Mouse (Mus musculus) G1E (cell line): ENCODE results near the gene Ramp3. TPM values are rescaled to one million over a fixed set of nuclear protein-coding genes. Genes with fewer than 3 reads are reported as not detected.

Experiments
- ATAC-seq: 2 replicates; pipeline ENCODE4 v1.8.0; 2016; ENCODE audit warnings: mild to moderate bottlenecking; ENCODE audit not compliant: insufficient number of reproducible peaks, poor library complexity, low FRiP score, severe bottlenecking; ENCODE audit errors: extremely low read depth
- DNase-seq: peaks from one replicate; pipeline ENCODE4 v3.0.0; 2012; ENCODE audit warnings: low spot score
- H3K27me3 ChIP-seq: 2 replicates; pipeline ENCODE4 v1.6.1; 2012; ENCODE audit warnings: mild to moderate bottlenecking, low read length, inconsistent platforms; ENCODE audit not compliant: insufficient read depth
- H3K36me3 ChIP-seq: replicated peaks from 2 replicates; pipeline ENCODE3; 2012; ENCODE audit warnings: mild to moderate bottlenecking, inconsistent platforms
- H3K4me1 ChIP-seq: 2 replicates; pipeline ENCODE4 v1.6.1; 2012; ENCODE audit warnings: low read depth, low read length, inconsistent platforms, mixed read lengths; ENCODE audit not compliant: insufficient read depth
- H3K4me3 ChIP-seq: 2 replicates; pipeline ENCODE4 v1.5.1; 2012; ENCODE audit warnings: low read depth, mild to moderate bottlenecking, inconsistent platforms, low read length, moderate library complexity, mixed read lengths
- H3K9me3 ChIP-seq: replicated peaks from 2 replicates; pipeline ENCODE4 v1.6.1; 2012; ENCODE audit warnings: inconsistent platforms
- CTCF ChIP-seq: IDR thresholded peaks from 2 replicates; pipeline ENCODE4 v1.5.1; 2012; ENCODE audit warnings: low read depth, low read length, inconsistent platforms, mixed read lengths
- GATA1 ChIP-seq: IDR thresholded peaks from 2 replicates; pipeline ENCODE4 v1.6.1; 2012; ENCODE audit warnings: borderline replicate concordance, low read length, inconsistent platforms, mixed read lengths
- GATA2 ChIP-seq: IDR thresholded peaks from 2 replicates; pipeline ENCODE4 v1.6.1; 2012; ENCODE audit warnings: low read depth, low read length, inconsistent platforms, borderline replicate concordance
- POLR2AphosphoS5 ChIP-seq: IDR thresholded peaks from 2 replicates; pipeline ENCODE4 v1.6.1; 2012; ENCODE audit warnings: low read depth, low read length, inconsistent platforms; ENCODE audit not compliant: insufficient replicate concordance
- TAL1 ChIP-seq: conservative IDR thresholded peaks from 2 replicates; pipeline ENCODE4 v1.6.1; 2012; ENCODE audit warnings: low read depth, low read length, inconsistent platforms, mixed read lengths
- polyA plus RNA-seq: library from polyadenylated mRNA; stranded (reverse); fragments of >175 nt; gene quantifications from 2 replicates; pipeline ENCODE4 v1.2.3, GENCODE M21; 2012
- total RNA-seq, 2 experiments: library from RNA; stranded (forward) in 1 of 2; stranded (reverse) in 1 of 2; fragments of 200-1000 nt in 1 of 2; fragments of >200 nt in 1 of 2; fragmentation: Nextera tagmentation in 1 of 2; gene quantifications; 2 replicates each; pipeline ENCODE4 v1.2.3; 2014 to 2017

Ramp3 gene
- total and polyA plus RNA-seq, 3 experiments: not detected

- TF ChIP-seq GATA1 (no peak), CTCF (no peak), GATA2 (no peak), TAL1 (no peak), POLR2AphosphoS5 (no peak)
- H3K27me3 ChIP-seq: no peaks in the 10 kb centered on the region
- H3K36me3 ChIP-seq: peaks cover 41% of the 10 kb centered on the region
- DNase-seq: no peak
- no peaks in the 10 kb centered on the region for H3K9me3 ChIP-seq
- H3K4me3 ChIP-seq: peak overlapping the region; percentile 87
- no peak for ATAC-seq
- H3K4me1 ChIP-seq: peaks cover 54% of the 10 kb centered on the region
Measured at GRCm38 (mm10) chr11:6626388-6626772, 31.9 kb upstream of the Ramp3 start.

DNA sequence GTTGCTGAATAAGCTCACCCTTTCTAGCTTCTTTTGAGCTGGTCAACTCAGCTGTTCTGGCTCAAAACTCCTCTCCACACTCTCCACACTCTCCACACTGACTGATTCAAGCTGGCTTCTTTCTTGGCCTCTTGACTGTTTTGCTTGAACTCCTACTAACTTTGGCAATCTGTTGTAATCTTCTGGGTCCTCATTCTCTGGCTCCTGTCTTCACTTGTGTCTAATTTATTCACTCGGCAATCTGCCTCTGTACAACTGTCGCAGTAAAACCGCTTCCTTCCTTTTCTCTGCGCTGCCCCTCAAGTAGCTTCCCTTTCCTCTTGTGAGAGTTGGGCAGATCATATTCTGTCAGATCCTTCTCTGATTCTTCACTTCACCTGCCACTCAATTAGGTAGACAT lies 30.6 kb upstream of the Ramp3 start:
- peaks cover 28% of the 10 kb centered on the region for H3K36me3 ChIP-seq
- H3K4me1 ChIP-seq: peaks cover 46% of the 10 kb centered on the region
- H3K4me3 ChIP-seq: no peak overlapping the region
- no peak for TF ChIP-seq POLR2AphosphoS5
- TF ChIP-seq TAL1: no peak
- TF ChIP-seq GATA2: no peak
- no peak for TF ChIP-seq CTCF
- TF ChIP-seq GATA1: no peak
- peaks cover 3% of the 10 kb centered on the region; the same call in 1 of the 2 replicates for H3K9me3 ChIP-seq
- DNase-seq (no peak), ATAC-seq (no peak)
- H3K27me3 ChIP-seq: no peaks in the 10 kb centered on the region

DNA sequence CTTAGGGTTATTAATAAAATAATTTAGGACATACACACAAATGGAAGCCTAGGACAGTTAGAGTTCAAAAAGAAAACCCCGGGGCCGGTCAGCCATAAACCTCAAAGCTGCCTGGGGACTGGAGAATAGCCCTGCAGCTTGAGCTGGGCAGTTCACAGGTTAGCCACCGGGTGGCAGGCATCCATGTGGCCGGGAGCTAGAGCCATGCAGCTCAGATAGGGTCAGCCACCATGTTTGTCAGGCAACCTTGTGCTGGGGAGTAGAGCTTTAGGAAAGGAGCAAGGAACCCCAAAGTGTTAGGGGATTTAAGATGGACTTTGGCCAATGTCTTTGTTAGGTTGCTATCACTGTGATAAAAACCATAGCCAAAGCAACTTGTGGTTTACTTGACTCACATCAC lies 29.8 kb upstream of the Ramp3 start:
- Histone ChIP-seq H3K27me3 (no peaks in the 10 kb centered on the region), H3K4me3 (no peak overlapping the region), H3K4me1 (peaks cover 38% of the 10 kb centered on the region), H3K36me3 (peaks cover 19% of the 10 kb centered on the region), H3K9me3 (peaks cover 3% of the 10 kb centered on the region; the same call in 1 of the 2 replicates)
- no peak for TF ChIP-seq GATA2
- no peak for TF ChIP-seq GATA1
- peak; percentile 33; the same call in 1 of the 2 replicates for TF ChIP-seq CTCF
- no peak for TF ChIP-seq POLR2AphosphoS5
- ATAC-seq (no peak), DNase-seq (no peak)

DNA sequence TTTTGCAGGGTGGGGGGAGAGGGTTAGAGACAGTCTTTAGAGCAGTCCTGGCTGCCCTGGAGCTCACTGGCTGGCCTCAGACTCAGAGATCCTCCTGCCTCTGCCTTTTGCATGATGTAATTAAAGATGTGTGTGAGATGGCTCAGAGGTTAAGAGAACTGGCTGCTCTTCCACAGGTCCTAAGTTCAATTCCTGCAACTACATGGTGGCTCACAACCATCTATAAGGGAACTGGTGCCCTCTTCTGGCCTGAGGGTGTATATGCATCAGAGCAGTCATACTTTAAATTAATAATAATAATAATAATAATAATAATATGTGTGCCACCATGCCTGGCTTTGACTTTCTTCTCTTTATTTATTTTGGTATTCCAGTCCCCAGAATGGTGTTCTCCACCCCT lies 28.7 kb upstream of the Ramp3 start:
- Histone ChIP-seq H3K9me3 (peaks cover 3% of the 10 kb centered on the region; the same call in 1 of the 2 replicates), H3K27me3 (peaks cover 4% of the 10 kb centered on the region), H3K4me1 (peaks cover 31% of the 10 kb centered on the region), H3K4me3 (no peak overlapping the region), H3K36me3 (peaks cover 8% of the 10 kb centered on the region)
- DNase-seq (no peak), ATAC-seq (no peak)
- TF ChIP-seq GATA2: no peak
- TF ChIP-seq CTCF: 0 out of 2 replicates have a peak, but pooled peaks have one; percentile 7

GRCm38 (mm10) chr11:6636150-6636549 lies 22.2 kb upstream of the Ramp3 start:
- Histone ChIP-seq H3K27me3 (peaks cover 22% of the 10 kb centered on the region), H3K4me3 (no peak overlapping the region), H3K9me3 (peaks cover 3% of the 10 kb centered on the region; the same call in 1 of the 2 replicates), H3K4me1 (peaks cover 2% of the 10 kb centered on the region; the same call in 1 of the 2 replicates), H3K36me3 (no peaks in the 10 kb centered on the region)
- no peak for DNase-seq
- no peak for TF ChIP-seq CTCF
- TF ChIP-seq POLR2AphosphoS5: no peak
- TF ChIP-seq GATA2: no peak
- no peak for TF ChIP-seq TAL1
- TF ChIP-seq GATA1: no peak
- no peak for ATAC-seq

- Histone ChIP-seq H3K4me3 (no peak within 1 kb of the TSS), H3K4me1 (no peaks in the 10 kb centered on the region), H3K27me3 (peaks cover 22% of the 10 kb centered on the region), H3K36me3 (no peaks in the 10 kb centered on the region), H3K9me3 (no peaks in the 10 kb centered on the region)
- TF ChIP-seq POLR2AphosphoS5 (no peak), CTCF (no peak), GATA2 (no peak), GATA1 (no peak), TAL1 (no peak)
- ATAC-seq (no peak), DNase-seq (no peak)
Measured at GRCm38 (mm10) chr11:6638537-6638936, 19.8 kb upstream of the Ramp3 start, which contains the start of gene Wap. Gene Wap, minus strand, starts transcription at chr11:6638637.

GRCm38 (mm10) chr11:6639072-6639471 lies 19.2 kb upstream of the Ramp3 start:
- TF ChIP-seq GATA2: no peak
- TF ChIP-seq CTCF: no peak
- TF ChIP-seq POLR2AphosphoS5: no peak

More at GRCm38 (mm10) chr11:6639072-6639471, 19.2 kb upstream of the Ramp3 start:
- Histone ChIP-seq H3K4me3 (no peak overlapping the region), H3K4me1 (no peaks in the 10 kb centered on the region), H3K9me3 (no peaks in the 10 kb centered on the region), H3K36me3 (no peaks in the 10 kb centered on the region), H3K27me3 (peaks cover 27% of the 10 kb centered on the region)
- DNase-seq (no peak), ATAC-seq (no peak)
